Mouse (Mus musculus) layer of hippocampus, adult 8-10 months (tissue): ENCODE data around the gene Sult2a2. TPM values are rescaled to one million over a fixed set of nuclear protein-coding genes. Genes with fewer than 3 reads are reported as not detected.
"Not testable (repeated sequence)": the region's sequence is repeated elsewhere in the genome, so short reads cannot be mapped to it uniquely, and the experiment has no call there.

Source experiments
- DNase-seq, 2 experiments: peaks; one replicate each; pipeline ENCODE4 v3.0.0; 2022; ENCODE audit warnings: low spot score in 2 of 2
- total RNA-seq, 4 experiments: library from RNA; stranded (reverse); gene quantifications; 2 replicates each; pipeline ENCODE4 v1.2.4; 2022

The Sult2a2 gene
- total RNA-seq, result not detected

- DNase-seq, result not testable (repeated sequence)
Observed at GRCm38 (mm10) chr7:13733205-13733604, at the start of gene Sult2a2. TSS of gene Sult2a2 (plus strand) at chr7:13733505.

- no peak for DNase-seq
Observed at GRCm38 (mm10) chr7:13813913-13814312, 80.6 kb downstream of the Sult2a2 start.

Other genes with a start within 250 kb of the Sult2a2 start
- gene Bsph2, start 162.4 kb upstream of the Sult2a2 start, total RNA-seq, result not detected
- gene Sult2a5, start 109.5 kb upstream of the Sult2a2 start, total RNA-seq, result not detected
- gene Sult2a1, start 103.9 kb downstream of the Sult2a2 start, total RNA-seq, result not detected